Mouse (Mus musculus): ENCODE measurements around the gene Edc4.

- no peak for TF ChIP-seq ZC3H11A (IDR thresholded peaks at IDR 0.05; ENCODE audit: borderline replicate concordance, low read depth, low read length)
- TF ChIP-seq CHD2 (IDR thresholded peaks at IDR 0.05; ENCODE audit: low read depth, low read length): no peak
Observed at GRCm38 (mm10) chr8:105892432-105892831, 11.8 kb downstream of the Edc4 start.

Measured in ES-E14 (cell line).